Mouse (Mus musculus): Measurements from ENCODE around the gene Ccl12.

Gene Ccl12

DNA sequence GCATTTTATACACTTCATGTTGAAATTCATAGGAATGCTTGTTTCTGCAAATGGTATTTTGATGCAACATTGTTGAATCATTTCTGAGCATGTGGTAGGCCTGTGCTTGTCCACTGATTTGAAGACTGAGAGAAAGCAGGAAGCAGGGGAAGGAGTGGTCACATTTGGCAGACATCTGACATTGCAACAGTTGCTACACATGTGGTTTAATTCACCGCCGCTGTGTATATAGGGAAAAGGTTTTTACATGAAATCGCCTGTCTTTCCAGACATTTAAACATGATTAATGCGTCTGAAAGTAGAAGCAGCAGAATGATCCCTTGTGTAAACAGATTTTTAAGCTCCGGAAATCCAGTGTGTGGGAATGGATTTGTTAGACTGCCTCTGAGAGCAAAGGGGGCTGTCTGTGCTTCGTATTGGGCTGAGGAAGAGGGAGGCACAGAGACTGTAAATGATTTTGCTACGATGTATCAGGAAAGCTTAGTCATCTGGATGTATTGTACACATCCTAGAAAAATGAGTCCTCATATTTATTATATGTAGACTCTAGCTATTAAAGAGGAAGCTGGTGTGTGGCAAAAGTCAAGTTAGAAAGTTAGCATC is 37.9 kb downstream of the Ccl12 start:
- no peak for DNase-seq (ENCODE audit: low spot score)

Measured in testis, postnatal 10 days (tissue).